Mouse (Mus musculus) megakaryocyte progenitor cell, adult 5-6 weeks (primary cell): ENCODE measurements around the gene Triml2. TPM values are rescaled to one million over a fixed set of nuclear protein-coding genes. Genes with fewer than 3 reads are reported as not detected.

ENCODE experiments used
- ATAC-seq: replicated peaks from 2 replicates; pipeline ENCODE4 v1.8.0; 2016; ENCODE audit warnings: mild to moderate bottlenecking, moderate TSS enrichment, inconsistent platforms; ENCODE audit not compliant: poor library complexity
- total RNA-seq, 2 experiments: library from RNA; stranded (forward) in 1 of 2; stranded (reverse) in 1 of 2; fragments of 157-497, 149-512 nt in 1 of 2; fragments of 200-1000 nt in 1 of 2; gene quantifications; 2 replicates each; pipeline versions ENCODE4 v1.2.3 to v1.2.4; 2015 to 2017

The Triml2 gene
- total RNA-seq (2015) (not detected in 2 replicates), total RNA-seq (2017) (not detected in 2 replicates)

- ATAC-seq, result no peak
Measured at GRCm38 (mm10) chr8:43180054-43180690, at the start of gene Triml2. Gene Triml2, plus strand, starts transcription at chr8:43180541.

- no peak for ATAC-seq
Measured at GRCm38 (mm10) chr8:43141386-43141785, 39.0 kb upstream of the Triml2 start, which contains the start of gene Triml1. Gene Triml1, minus strand, starts transcription at chr8:43141486.

GRCm38 (mm10) chr8:43149307-43149706, 31.0 kb upstream of the Triml2 start:
- no peak for ATAC-seq

GRCm38 (mm10) chr8:43163255-43163654, 17.1 kb upstream of the Triml2 start:
- ATAC-seq, result peak; percentile 72

GRCm38 (mm10) chr8:43164453-43164852, 15.9 kb upstream of the Triml2 start:
- ATAC-seq, result peak; percentile 63; the same call in 1 of the 2 replicates

- ATAC-seq, result no peak
Measured at GRCm38 (mm10) chr8:43168083-43168482, 12.3 kb upstream of the Triml2 start.

- ATAC-seq, result no peak
Measured at GRCm38 (mm10) chr8:43169249-43169755, 11.0 kb upstream of the Triml2 start.

- no peak for ATAC-seq
Measured at GRCm38 (mm10) chr8:43176766-43177486, 3.4 kb upstream of the Triml2 start.

- ATAC-seq, result no peak
Measured at GRCm38 (mm10) chr8:43178263-43178662, 2.1 kb upstream of the Triml2 start.

- ATAC-seq, result no peak
Measured at GRCm38 (mm10) chr8:43179189-43179588, 1.2 kb upstream of the Triml2 start.

- no peak for ATAC-seq
Measured at GRCm38 (mm10) chr8:43182281-43182680, 1.9 kb downstream of the Triml2 start.

GRCm38 (mm10) chr8:43215554-43215953, 35.2 kb downstream of the Triml2 start:
- no peak for ATAC-seq

- no peak for ATAC-seq
Measured at GRCm38 (mm10) chr8:43243326-43243725, 63.0 kb downstream of the Triml2 start.

Other genes with a start within 250 kb of the Triml2 start
- gene Triml1, start 39.1 kb upstream of the Triml2 start, total RNA-seq (2015), result not detected in 2 replicates
- not detected in 2 replicates for gene Triml1, start 39.1 kb upstream of the Triml2 start, total RNA-seq (2017)
- gene Zfp42, start 126.4 kb downstream of the Triml2 start, total RNA-seq (2015), result not detected in 2 replicates
- gene Zfp42, start 126.4 kb downstream of the Triml2 start, total RNA-seq (2017), result not detected in 2 replicates